Mouse (Mus musculus) ES-E14 (cell line): ENCODE results near the gene Anxa9. TPM values are rescaled to one million over a fixed set of nuclear protein-coding genes. Genes with fewer than 3 reads are reported as not detected.

Experiments used
- DNase-seq: peaks from one replicate; pipeline ENCODE4 v3.0.0-alpha.2; 2013; ENCODE audit warnings: low read depth, low spot score
- H3K27ac ChIP-seq: 2 replicates; pipeline ENCODE4 v1.5.1; 2012; ENCODE audit warnings: low read depth, mild to moderate bottlenecking, low read length, moderate library complexity, mixed read lengths; ENCODE audit not compliant: poor library complexity, insufficient read depth, severe bottlenecking
- H3K36me3 ChIP-seq: 2 replicates; pipeline ENCODE4 v1.6.1; 2012; ENCODE audit warnings: mild to moderate bottlenecking, low read length, moderate library complexity, mixed read lengths; ENCODE audit not compliant: control insufficient read depth, poor library complexity, insufficient read depth, severe bottlenecking
- H3K4me1 ChIP-seq, 2 experiments: fragments of 150-350 bp in 1 of 2; sonication (generic) in 1 of 2; 2 replicates each; pipeline ENCODE4 v1.6.1; 2012; ENCODE audit warnings: low read length in 2 of 2, mild to moderate bottlenecking in 1 of 2, mixed read lengths in 1 of 2; ENCODE audit not compliant: control insufficient read depth in 2 of 2, insufficient read depth in 2 of 2, poor library complexity in 1 of 2
- H3K4me3 ChIP-seq, 2 experiments: fragments of 150-350 bp in 1 of 2; sonication (generic) in 1 of 2; 2 replicates each; pipeline ENCODE4 v1.5.1; 2012; ENCODE audit warnings: low read length in 2 of 2, low read depth in 1 of 2, mild to moderate bottlenecking in 1 of 2, mixed read lengths in 1 of 2; ENCODE audit not compliant: insufficient read depth in 1 of 2, poor library complexity in 1 of 2, severe bottlenecking in 1 of 2
- H3K9ac ChIP-seq: 2 replicates; pipeline ENCODE4 v1.6.1; 2012; ENCODE audit warnings: low read depth, mild to moderate bottlenecking, low read length, mixed read lengths; ENCODE audit not compliant: poor library complexity, insufficient read depth, severe bottlenecking
- H3K9me3 ChIP-seq: fragments of 150-350 bp; sonication (generic); 2 replicates; pipeline ENCODE4 v1.6.1; 2012; ENCODE audit warnings: low read depth, mild to moderate bottlenecking, low read length; ENCODE audit not compliant: control insufficient read depth, insufficient read depth
- CHD2 ChIP-seq: IDR thresholded peaks from 2 replicates; pipeline ENCODE4 v1.6.1; 2014; ENCODE audit warnings: mild to moderate bottlenecking, low read depth, low read length, inconsistent platforms
- HCFC1 ChIP-seq: IDR thresholded peaks from 2 replicates; pipeline ENCODE4 v1.6.1; 2012; ENCODE audit warnings: low read length, inconsistent platforms, borderline replicate concordance; ENCODE audit not compliant: insufficient read depth
- MAFK ChIP-seq: IDR thresholded peaks from 2 replicates; pipeline ENCODE4 v1.6.1; 2014; ENCODE audit warnings: mild to moderate bottlenecking, low read depth, low read length, inconsistent platforms; ENCODE audit not compliant: insufficient read depth
- ZC3H11A ChIP-seq: IDR thresholded peaks from 2 replicates; pipeline ENCODE4 v1.6.1; 2012; ENCODE audit warnings: low read depth, mild to moderate bottlenecking, inconsistent platforms, low read length, borderline replicate concordance
- ZNF384 ChIP-seq: IDR thresholded peaks from 2 replicates; pipeline ENCODE4 v1.6.1; 2012; ENCODE audit warnings: low read depth, low read length, inconsistent platforms
- in situ Hi-C, 2 experiments: fragments of 600-800 bp; cut with MboI; formaldehyde crosslinking; loops; one replicate each; pipeline ENCODE4 v1.15.1; 2025; ENCODE audit warnings: low sequenced_read_pairs in 2 of 2, inconsistent platforms in 1 of 2; ENCODE audit not compliant: unreplicated experiment in 2 of 2
- total RNA-seq: library from RNA; depleted of rRNA; stranded (reverse); fragments of 300-350 nt; gene quantifications from 2 replicates; pipeline ENCODE4 v1.2.3, GENCODE M21; 2012

Anxa9 gene
- total RNA-seq, 1 experiment, result 0.58 TPM

- Histone ChIP-seq H3K9ac (no peak overlapping the region), H3K4me1 (peaks cover 0 to 24% of the 10 kb centered on the region in 2 experiments; a peak in 2 of 4 replicates), H3K4me3 (no peak overlapping the region), H3K27ac (no peak overlapping the region), H3K36me3 (peaks cover 27% of the 10 kb centered on the region), H3K9me3 (no peaks in the 10 kb centered on the region)
- in situ Hi-C loops, result no loop called here
- DNase-seq, result no peak
- no peak for TF ChIP-seq MAFK
- no peak for TF ChIP-seq CHD2
- TF ChIP-seq ZNF384, result no peak
Measured at GRCm38 (mm10) chr3:95298018-95298417, 9.0 kb downstream of the Anxa9 start.

- DNase-seq, result peak; percentile 67
- TF ChIP-seq ZNF384 (no peak), HCFC1 (no peak), CHD2 (no peak), ZC3H11A (no peak), MAFK (no peak)
- no peaks in the 10 kb centered on the region for H3K9me3 ChIP-seq
- no peak overlapping the region for H3K4me3 ChIP-seq
- peaks cover 31% of the 10 kb centered on the region for H3K36me3 ChIP-seq
- in situ Hi-C loops, result no loop called here
- H3K4me1 ChIP-seq, result peaks cover 2 to 29% of the 10 kb centered on the region in 2 experiments; a peak in 2 of 4 replicates
- H3K27ac ChIP-seq, result no peak overlapping the region
- H3K9ac ChIP-seq, result no peak overlapping the region
Measured at GRCm38 (mm10) chr3:95296103-95296469, 10.9 kb downstream of the Anxa9 start.

DNA sequence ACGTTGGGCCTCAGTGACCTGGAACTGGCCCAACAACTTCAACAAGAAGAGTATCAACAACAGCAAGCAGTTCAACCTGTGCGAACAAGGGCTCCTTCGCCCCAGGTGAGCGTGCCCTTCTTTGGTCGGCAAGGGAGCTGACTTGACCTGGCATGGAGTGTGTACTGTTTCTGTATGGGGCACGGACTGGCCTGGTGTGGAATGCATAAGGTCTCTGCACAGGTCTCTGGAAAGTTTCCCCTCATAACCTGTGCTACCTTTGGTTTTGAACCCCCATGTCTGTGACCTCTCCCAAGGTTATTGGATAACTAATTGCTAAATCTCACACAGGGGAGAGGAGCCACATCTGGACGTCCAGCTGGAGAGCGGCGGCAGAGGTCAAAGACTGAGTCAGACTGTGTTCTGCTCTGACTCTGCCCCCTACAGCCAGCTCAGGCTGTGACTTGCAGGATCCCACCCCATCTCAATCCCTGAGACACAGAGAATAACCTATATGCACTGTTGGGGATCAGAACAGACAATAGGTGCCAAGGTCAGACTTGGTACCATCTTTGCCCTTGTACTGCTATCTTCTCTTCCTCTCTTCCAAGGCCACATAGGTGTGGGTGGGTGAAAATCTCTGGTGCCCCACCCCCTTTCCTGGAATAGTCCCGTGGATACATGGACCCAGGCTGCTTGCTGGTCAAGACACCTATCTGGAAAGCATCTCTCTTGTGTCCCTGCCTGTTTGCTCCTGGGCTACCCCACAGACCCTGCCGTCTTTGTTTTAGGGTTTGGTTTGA, 11.5 kb downstream of the Anxa9 start:
- Histone ChIP-seq H3K9ac (no peak overlapping the region), H3K9me3 (no peaks in the 10 kb centered on the region), H3K36me3 (peaks cover 31% of the 10 kb centered on the region), H3K27ac (peak overlapping the region; percentile 34), H3K4me3 (no peak overlapping the region), H3K4me1 (peaks cover 2 to 34% of the 10 kb centered on the region in 2 experiments; a peak in 2 of 4 replicates)
- in situ Hi-C loops, result no loop called here
- no peak for DNase-seq
- no peak for TF ChIP-seq HCFC1
- TF ChIP-seq CHD2, result no peak
- TF ChIP-seq MAFK, result no peak
- no peak for TF ChIP-seq ZNF384
- no peak for TF ChIP-seq ZC3H11A

- Histone ChIP-seq H3K36me3 (peaks cover 31% of the 10 kb centered on the region), H3K9me3 (no peaks in the 10 kb centered on the region), H3K27ac (peak overlapping the region; percentile 10; the same call in 1 of the 2 replicates), H3K4me3 (no peak overlapping the region), H3K4me1 (peaks cover 2 to 37% of the 10 kb centered on the region in 2 experiments; a peak in 2 of 4 replicates), H3K9ac (no peak overlapping the region)
- no peak for TF ChIP-seq ZC3H11A
- no peak for TF ChIP-seq CHD2
- no peak for TF ChIP-seq MAFK
- no peak for TF ChIP-seq ZNF384
- no peak for TF ChIP-seq HCFC1
- in situ Hi-C loops, result no loop called here
- DNase-seq, result no peak
Measured at GRCm38 (mm10) chr3:95294718-95295117, 12.3 kb downstream of the Anxa9 start.
